Mouse (Mus musculus): ENCODE data around the gene Best3. TPM values are rescaled to one million over a fixed set of nuclear protein-coding genes. Genes with fewer than 3 reads are reported as not detected.

Best3 gene
- total and polyA plus RNA-seq, 2 experiments from 2014 or later: 0.57 to 1.1 TPM

DNA sequence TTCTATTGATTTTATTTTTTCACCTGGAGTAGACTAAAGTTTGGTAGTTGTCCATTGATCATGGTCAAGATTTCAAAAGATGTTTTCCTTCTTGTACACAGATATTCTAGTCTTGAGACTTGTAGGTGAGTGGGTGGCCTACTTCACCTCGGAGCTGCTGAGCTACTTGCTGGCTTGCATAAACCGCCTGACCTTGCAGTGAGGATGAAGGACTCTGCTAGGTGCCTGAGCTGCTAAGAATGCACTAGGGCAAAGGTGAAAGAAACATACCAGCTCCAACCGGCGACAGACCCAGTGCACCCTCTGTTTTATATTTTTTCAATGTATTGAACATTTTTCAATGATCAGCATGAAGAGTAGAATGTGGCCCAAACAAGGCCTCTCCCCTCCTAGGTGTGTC is 5.8 kb upstream of the Best3 start:
- Histone ChIP-seq H3K9me3 (replicated peaks; ENCODE audit: control insufficient read depth, low read length) (no peaks in the 10 kb centered on the region), H3K27me3 (ENCODE audit: control insufficient read depth, insufficient read depth, low read length) (no peaks in the 10 kb centered on the region), H3K9ac (replicated peaks; ENCODE audit: low read depth, low read length) (no peak overlapping the region), H3K4me1 (ENCODE audit: control insufficient read depth, insufficient read depth) (no peaks in the 10 kb centered on the region), H3K27ac (ENCODE audit: low read depth) (no peak overlapping the region), H3K36me3 (replicated peaks; ENCODE audit: control insufficient read depth, insufficient read depth, low read length) (no peaks in the 10 kb centered on the region), H3K4me3 (ENCODE audit: low read depth, low read length) (no peak overlapping the region), H3K4me2 (ENCODE audit: low read depth, low read length) (no peak overlapping the region)
- DNase-seq (ENCODE audit: low spot score) (no peak), ATAC-seq (ENCODE audit: insufficient read depth, low read depth) (no peak)
- no peak for TF ChIP-seq EP300 (IDR thresholded peaks at IDR 0.05; ENCODE audit: low read depth)
- no peak for TF ChIP-seq CTCF (IDR thresholded peaks at IDR 0.05; ENCODE audit: low read depth)
- WGBS: 63% methylated on average over 4 of the region's 4 CpGs

DNA sequence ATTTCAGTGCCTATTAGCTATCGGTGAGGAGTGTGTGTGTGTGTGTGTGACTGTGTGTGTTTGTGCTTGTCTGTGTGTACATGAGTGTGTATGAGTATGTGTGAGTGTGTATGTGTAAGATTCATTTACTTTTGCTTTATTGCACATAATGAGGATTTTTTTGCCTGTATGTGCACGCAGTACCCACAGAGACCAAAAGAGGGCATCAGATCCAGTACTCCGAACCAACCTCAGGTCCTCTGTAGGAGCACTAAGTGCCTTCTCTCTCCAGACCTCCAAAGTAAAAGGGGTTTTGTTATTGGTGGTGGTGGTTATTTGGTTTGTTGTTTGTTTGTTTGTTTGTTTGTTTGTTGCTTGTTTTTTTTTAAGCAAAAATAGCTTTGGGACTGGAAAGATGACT is 5.2 kb upstream of the Best3 start:
- Histone ChIP-seq H3K27me3 (ENCODE audit: control insufficient read depth, insufficient read depth, low read length) (no peaks in the 10 kb centered on the region), H3K4me1 (ENCODE audit: control insufficient read depth, insufficient read depth) (no peaks in the 10 kb centered on the region), H3K27ac (ENCODE audit: low read depth) (no peak overlapping the region), H3K9ac (replicated peaks; ENCODE audit: low read depth, low read length) (no peak overlapping the region), H3K9me3 (replicated peaks; ENCODE audit: control insufficient read depth, low read length) (no peaks in the 10 kb centered on the region), H3K4me2 (ENCODE audit: low read depth, low read length) (no peak overlapping the region), H3K36me3 (replicated peaks; ENCODE audit: control insufficient read depth, insufficient read depth, low read length) (no peaks in the 10 kb centered on the region), H3K4me3 (ENCODE audit: low read depth, low read length) (no peak overlapping the region)
- TF ChIP-seq CTCF (IDR thresholded peaks at IDR 0.05; ENCODE audit: low read depth) (peak; percentile 71), EP300 (IDR thresholded peaks at IDR 0.05; ENCODE audit: low read depth) (no peak)
- DNase-seq (ENCODE audit: low spot score): peak; percentile 13
- 80% methylated on average over 3 of the region's 3 CpGs for WGBS
- ATAC-seq (ENCODE audit: insufficient read depth, low read depth): no peak

DNA sequence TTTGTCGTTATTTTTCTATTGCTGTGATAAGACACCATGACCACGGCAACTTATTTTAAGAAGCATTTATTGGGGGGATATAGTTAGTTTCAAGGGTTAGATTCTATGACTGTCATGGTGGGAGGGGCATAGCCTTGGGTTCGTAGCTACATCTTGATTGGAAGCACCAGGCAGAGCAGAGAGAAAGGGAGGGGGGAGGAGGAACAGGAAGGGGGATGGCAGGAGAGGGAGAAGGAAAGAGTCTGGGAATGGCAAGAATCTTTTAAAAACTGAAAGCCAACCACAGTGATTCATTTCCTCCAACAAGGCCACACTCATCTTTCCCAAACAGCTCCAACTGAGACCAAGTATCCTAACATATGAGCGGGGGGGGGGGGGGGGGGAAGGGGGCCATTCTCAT is 3.6 kb upstream of the Best3 start:
- H3K27ac ChIP-seq (ENCODE audit: low read depth): no peak overlapping the region
- no peak for DNase-seq (ENCODE audit: low spot score)
- no peaks in the 10 kb centered on the region for H3K9me3 ChIP-seq (replicated peaks; ENCODE audit: control insufficient read depth, low read length)
- H3K4me1 ChIP-seq (ENCODE audit: control insufficient read depth, insufficient read depth): no peaks in the 10 kb centered on the region
- TF ChIP-seq CTCF (IDR thresholded peaks at IDR 0.05; ENCODE audit: low read depth) (no peak), EP300 (IDR thresholded peaks at IDR 0.05; ENCODE audit: low read depth) (no peak)
- no peaks in the 10 kb centered on the region for H3K36me3 ChIP-seq (replicated peaks; ENCODE audit: control insufficient read depth, insufficient read depth, low read length)
- H3K4me2 ChIP-seq (ENCODE audit: low read depth, low read length): no peak overlapping the region
- ATAC-seq (ENCODE audit: insufficient read depth, low read depth): no peak
- H3K9ac ChIP-seq (replicated peaks; ENCODE audit: low read depth, low read length): no peak overlapping the region
- no peak overlapping the region for H3K4me3 ChIP-seq (ENCODE audit: low read depth, low read length)
- H3K27me3 ChIP-seq (ENCODE audit: control insufficient read depth, insufficient read depth, low read length): no peaks in the 10 kb centered on the region
- WGBS: 61% methylated on average over 4 of the region's 4 CpGs

DNA sequence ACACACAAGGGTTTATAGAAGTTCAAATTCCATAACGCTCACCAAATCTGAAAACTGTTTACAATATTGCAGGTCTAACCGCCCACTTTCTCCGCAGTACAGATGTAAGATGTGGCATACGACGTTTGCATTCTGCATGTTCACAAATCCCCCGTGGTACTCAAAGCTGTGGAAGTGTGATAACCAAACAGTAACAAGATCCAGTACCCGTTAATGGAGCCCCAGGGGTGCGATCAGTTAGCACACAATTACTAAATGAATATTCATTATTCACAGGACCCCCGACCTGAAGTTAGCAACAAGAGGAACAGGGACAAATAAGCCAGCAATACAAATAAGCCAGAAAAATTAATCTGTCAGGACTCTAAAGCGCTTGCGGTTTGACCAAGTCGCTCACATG is 1.3 kb upstream of the Best3 start:
- 79% methylated on average over 12 of the region's 12 CpGs for WGBS
- H3K9me3 ChIP-seq (replicated peaks; ENCODE audit: control insufficient read depth, low read length): no peaks in the 10 kb centered on the region
- H3K4me2 ChIP-seq (ENCODE audit: low read depth, low read length): no peak overlapping the region
- no peak overlapping the region for H3K27ac ChIP-seq (ENCODE audit: low read depth)
- DNase-seq (ENCODE audit: low spot score): no peak
- TF ChIP-seq EP300 (IDR thresholded peaks at IDR 0.05; ENCODE audit: low read depth) (no peak), CTCF (IDR thresholded peaks at IDR 0.05; ENCODE audit: low read depth) (no peak)
- no peak overlapping the region for H3K4me3 ChIP-seq (ENCODE audit: low read depth, low read length)
- no peak for ATAC-seq (ENCODE audit: insufficient read depth, low read depth)
- no peaks in the 10 kb centered on the region for H3K36me3 ChIP-seq (replicated peaks; ENCODE audit: control insufficient read depth, insufficient read depth, low read length)
- H3K9ac ChIP-seq (replicated peaks; ENCODE audit: low read depth, low read length): no peak overlapping the region
- H3K4me1 ChIP-seq (ENCODE audit: control insufficient read depth, insufficient read depth): no peaks in the 10 kb centered on the region
- H3K27me3 ChIP-seq (ENCODE audit: control insufficient read depth, insufficient read depth, low read length): no peaks in the 10 kb centered on the region

DNA sequence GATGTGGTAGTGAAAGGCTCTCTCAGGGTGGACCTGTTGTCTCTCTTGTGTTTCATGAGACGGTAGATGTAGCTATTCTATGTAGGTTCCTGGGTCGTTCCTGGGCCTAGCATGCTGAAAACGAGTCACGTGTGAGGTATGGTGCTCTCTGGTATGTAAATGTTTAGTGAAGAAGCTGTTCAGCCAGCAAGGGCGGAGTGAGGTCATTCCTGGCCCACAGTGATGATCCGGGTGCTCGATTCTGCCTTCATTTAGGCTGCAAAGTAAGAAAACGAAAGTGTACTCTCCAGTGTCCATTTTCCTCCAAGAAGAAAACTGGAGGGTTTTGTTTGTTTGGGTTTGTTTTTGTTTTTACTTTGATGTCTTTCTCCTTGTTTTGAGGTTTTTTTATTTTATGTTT is 7.9 kb downstream of the Best3 start:
- H3K27ac ChIP-seq (ENCODE audit: low read depth): no peak overlapping the region
- no peaks in the 10 kb centered on the region for H3K9me3 ChIP-seq (replicated peaks; ENCODE audit: control insufficient read depth, low read length)
- no peak for DNase-seq (ENCODE audit: low spot score)
- WGBS: 79% methylated on average over 8 of the region's 8 CpGs
- no peak for TF ChIP-seq CTCF (IDR thresholded peaks at IDR 0.05; ENCODE audit: low read depth)
- no peak for TF ChIP-seq EP300 (IDR thresholded peaks at IDR 0.05; ENCODE audit: low read depth)
- H3K27me3 ChIP-seq (ENCODE audit: control insufficient read depth, insufficient read depth, low read length): no peaks in the 10 kb centered on the region
- no peak overlapping the region for H3K9ac ChIP-seq (replicated peaks; ENCODE audit: low read depth, low read length)
- H3K36me3 ChIP-seq (replicated peaks; ENCODE audit: control insufficient read depth, insufficient read depth, low read length): no peaks in the 10 kb centered on the region
- H3K4me3 ChIP-seq (ENCODE audit: low read depth, low read length): no peak overlapping the region
- H3K4me1 ChIP-seq (ENCODE audit: control insufficient read depth, insufficient read depth): peaks cover 17% of the 10 kb centered on the region
- no peak overlapping the region for H3K4me2 ChIP-seq (ENCODE audit: low read depth, low read length)
- ATAC-seq (ENCODE audit: insufficient read depth, low read depth): no peak

DNA sequence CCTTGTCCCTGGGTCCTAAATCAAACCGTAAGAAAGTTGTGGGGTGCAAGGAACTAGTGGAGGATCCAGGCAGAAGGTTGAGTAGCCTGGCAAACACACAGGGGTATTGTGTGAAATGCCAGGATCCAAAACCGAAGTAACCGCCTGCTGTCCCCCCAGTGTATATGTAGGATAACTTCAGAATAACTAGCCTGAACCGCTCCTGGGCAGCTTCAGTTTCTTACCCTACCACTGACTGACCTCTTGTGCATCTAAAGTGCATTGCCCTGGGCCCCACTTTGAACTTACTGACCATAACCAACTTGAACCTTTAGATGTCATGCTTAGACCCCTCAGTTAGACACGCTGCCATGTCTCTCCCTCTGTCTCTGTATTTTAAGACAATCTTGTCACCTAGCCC is 9.0 kb downstream of the Best3 start:
- no peak for TF ChIP-seq CTCF (IDR thresholded peaks at IDR 0.05; ENCODE audit: low read depth)
- no peak for TF ChIP-seq EP300 (IDR thresholded peaks at IDR 0.05; ENCODE audit: low read depth)
- Histone ChIP-seq H3K4me2 (ENCODE audit: low read depth, low read length) (no peak overlapping the region), H3K36me3 (replicated peaks; ENCODE audit: control insufficient read depth, insufficient read depth, low read length) (no peaks in the 10 kb centered on the region), H3K4me3 (ENCODE audit: low read depth, low read length) (no peak overlapping the region), H3K9me3 (replicated peaks; ENCODE audit: control insufficient read depth, low read length) (no peaks in the 10 kb centered on the region), H3K27me3 (ENCODE audit: control insufficient read depth, insufficient read depth, low read length) (no peaks in the 10 kb centered on the region), H3K4me1 (ENCODE audit: control insufficient read depth, insufficient read depth) (peaks cover 17% of the 10 kb centered on the region), H3K9ac (replicated peaks; ENCODE audit: low read depth, low read length) (no peak overlapping the region), H3K27ac (ENCODE audit: low read depth) (peak overlapping the region; percentile 11; the same call in 1 of the 2 replicates)
- ATAC-seq (ENCODE audit: insufficient read depth, low read depth) (no peak), DNase-seq (ENCODE audit: low spot score) (no peak)
- WGBS: 90% methylated on average over 5 of the region's 5 CpGs
